Mouse (Mus musculus): ENCODE data around the gene Tex2. TPM values are rescaled to one million over a fixed set of nuclear protein-coding genes. Genes with fewer than 3 reads are reported as not detected.

Gene Tex2
- polyA plus RNA-seq, 1 experiment: 13.2 TPM

DNA sequence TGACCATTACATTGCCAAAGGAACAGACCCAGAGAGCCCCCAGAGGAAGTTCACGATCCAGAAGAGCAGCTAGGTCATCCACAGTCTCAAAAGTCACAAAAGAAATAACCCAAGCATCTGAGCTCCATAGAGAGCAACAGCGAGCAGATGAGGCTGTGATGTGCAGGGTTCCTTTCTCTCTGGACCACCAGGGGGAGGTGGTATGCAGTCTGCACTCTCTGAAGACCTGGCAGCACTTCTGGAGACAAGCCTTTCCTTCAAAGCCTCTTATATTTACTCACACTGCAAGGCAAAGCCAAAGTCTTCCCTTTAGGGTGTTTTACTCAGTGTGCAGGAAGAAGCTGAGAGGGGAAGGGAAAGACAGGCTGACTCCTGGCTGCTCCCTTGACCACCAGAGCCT lies 100.1 kb downstream of the Tex2 start:
- Histone ChIP-seq H3K36me3 (ENCODE audit: control insufficient read depth, insufficient read depth, low read length) (peaks cover 3% of the 10 kb centered on the region; the same call in 1 of the 2 replicates), H3K4me1 (replicated peaks; ENCODE audit: control insufficient read depth, insufficient read depth, low read length) (peaks cover 3% of the 10 kb centered on the region; the same call in 1 of the 2 replicates), H3K4me3 (ENCODE audit: control insufficient read depth, insufficient read depth, low read length) (no peak overlapping the region), H3K27me3 (ENCODE audit: control insufficient read depth, insufficient read depth, low read length) (no peaks in the 10 kb centered on the region), H3K27ac (ENCODE audit: control insufficient read depth, insufficient read depth, low read length) (no peak overlapping the region)
- DNase-seq: peak; percentile 74
- TF ChIP-seq POLR2A (IDR thresholded peaks at IDR 0.05; ENCODE audit: control insufficient read depth, extremely low read depth, insufficient read depth, low read length, poor library complexity) (no peak), CTCF (IDR thresholded peaks at IDR 0.05; ENCODE audit: borderline replicate concordance, control insufficient read depth, extremely low read depth, insufficient read depth, low read length, poor library complexity) (no peak)
- WGBS: 59% methylated on average over 2 of the region's 2 CpGs

DNA sequence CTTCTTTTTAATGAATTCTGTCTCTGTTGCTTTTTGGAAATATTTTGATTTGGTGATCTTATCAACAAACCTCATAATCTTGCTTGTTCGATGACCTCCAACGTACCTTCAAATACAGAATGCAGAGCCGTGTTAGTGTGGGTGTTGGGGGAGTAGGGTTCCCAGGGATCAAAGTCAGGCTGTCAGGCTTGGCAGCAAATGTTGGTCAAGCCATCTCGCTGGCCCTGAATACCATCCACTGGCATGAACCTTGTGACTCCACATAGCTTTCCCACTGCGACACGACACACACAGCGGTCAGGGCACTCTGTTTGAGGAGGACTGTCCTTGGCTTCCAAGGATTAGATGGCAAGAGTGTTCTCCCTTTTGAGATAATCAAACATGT lies 101.2 kb downstream of the Tex2 start:
- peaks cover 3% of the 10 kb centered on the region; the same call in 1 of the 2 replicates for H3K4me1 ChIP-seq (replicated peaks; ENCODE audit: control insufficient read depth, insufficient read depth, low read length)
- peaks cover 3% of the 10 kb centered on the region; the same call in 1 of the 2 replicates for H3K36me3 ChIP-seq (ENCODE audit: control insufficient read depth, insufficient read depth, low read length)
- WGBS: 99% methylated on average over 7 of the region's 7 CpGs
- no peak for DNase-seq
- no peak overlapping the region for H3K27ac ChIP-seq (ENCODE audit: control insufficient read depth, insufficient read depth, low read length)
- H3K4me3 ChIP-seq (ENCODE audit: control insufficient read depth, insufficient read depth, low read length): no peak overlapping the region
- H3K27me3 ChIP-seq (ENCODE audit: control insufficient read depth, insufficient read depth, low read length): no peaks in the 10 kb centered on the region
- TF ChIP-seq POLR2A (IDR thresholded peaks at IDR 0.05; ENCODE audit: control insufficient read depth, extremely low read depth, insufficient read depth, low read length, poor library complexity) (no peak), CTCF (IDR thresholded peaks at IDR 0.05; ENCODE audit: borderline replicate concordance, control insufficient read depth, extremely low read depth, insufficient read depth, low read length, poor library complexity) (no peak)

DNA sequence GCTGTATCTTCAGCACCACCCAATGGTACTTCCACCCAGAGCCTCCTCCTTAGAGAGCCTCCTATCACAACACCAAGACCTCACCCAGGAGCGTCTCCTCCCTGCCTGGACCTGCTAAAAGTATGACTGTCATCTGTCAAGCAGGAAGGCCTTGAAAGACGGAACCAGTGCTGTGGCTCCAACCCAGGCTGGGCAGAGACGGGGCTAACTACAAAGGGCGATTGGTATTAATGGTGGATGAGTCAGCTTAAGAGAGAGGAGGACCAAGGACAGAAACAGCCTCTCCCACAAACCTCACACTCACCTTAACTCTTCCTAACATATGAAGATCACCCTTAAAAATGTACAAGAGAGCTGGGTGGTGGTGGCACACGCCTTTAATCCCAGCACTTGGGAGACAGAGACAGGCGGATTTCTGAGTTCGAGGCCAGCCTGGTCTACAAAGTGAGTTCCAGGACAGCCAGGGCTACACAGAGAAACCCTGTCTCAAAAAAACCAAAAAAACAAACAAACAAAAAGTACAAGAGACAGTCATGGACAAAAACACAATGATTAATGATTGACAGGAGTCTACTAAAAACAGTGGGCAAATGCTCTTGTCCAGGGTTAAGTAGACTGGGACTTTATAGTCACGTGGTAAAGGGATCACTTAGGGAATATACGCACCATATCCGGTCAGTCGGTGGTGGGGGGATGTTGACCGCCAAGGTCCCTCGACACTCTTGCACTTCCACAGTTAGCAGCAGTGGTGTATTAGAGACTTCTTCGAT lies 101.8 kb downstream of the Tex2 start:
- Histone ChIP-seq H3K27ac (ENCODE audit: control insufficient read depth, insufficient read depth, low read length) (no peak overlapping the region), H3K36me3 (ENCODE audit: control insufficient read depth, insufficient read depth, low read length) (peaks cover 3% of the 10 kb centered on the region; the same call in 1 of the 2 replicates), H3K4me3 (ENCODE audit: control insufficient read depth, insufficient read depth, low read length) (no peak overlapping the region), H3K4me1 (replicated peaks; ENCODE audit: control insufficient read depth, insufficient read depth, low read length) (peaks cover 3% of the 10 kb centered on the region; the same call in 1 of the 2 replicates), H3K27me3 (ENCODE audit: control insufficient read depth, insufficient read depth, low read length) (no peaks in the 10 kb centered on the region)
- WGBS: 97% methylated on average over 14 of the region's 14 CpGs
- TF ChIP-seq CTCF (IDR thresholded peaks at IDR 0.05; ENCODE audit: borderline replicate concordance, control insufficient read depth, extremely low read depth, insufficient read depth, low read length, poor library complexity) (no peak), POLR2A (IDR thresholded peaks at IDR 0.05; ENCODE audit: control insufficient read depth, extremely low read depth, insufficient read depth, low read length, poor library complexity) (no peak)
- no peak for DNase-seq

DNA sequence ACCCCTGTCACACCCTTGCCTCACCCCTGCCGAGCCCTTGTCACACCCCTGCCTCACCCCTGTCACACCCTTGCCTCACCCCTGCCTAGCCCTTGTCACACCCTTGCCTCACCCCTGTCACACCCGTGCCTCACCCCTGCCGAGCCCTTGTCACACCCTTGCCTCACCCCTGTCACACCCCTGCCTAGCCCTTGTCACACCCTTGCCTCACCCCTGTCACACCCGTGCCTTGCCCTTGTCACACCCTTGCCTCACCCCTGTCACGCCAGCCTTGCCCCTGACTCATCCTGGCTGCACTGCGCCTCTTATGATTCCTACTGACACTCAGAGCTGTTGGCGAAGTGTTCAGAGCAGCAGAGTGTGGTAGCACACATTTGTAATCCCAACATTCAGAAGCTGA lies 105.6 kb downstream of the Tex2 start:
- 96% methylated on average over 7 of the region's 7 CpGs for WGBS
- no peaks in the 10 kb centered on the region for H3K4me1 ChIP-seq (replicated peaks; ENCODE audit: control insufficient read depth, insufficient read depth, low read length)
- H3K4me3 ChIP-seq (ENCODE audit: control insufficient read depth, insufficient read depth, low read length): no peak overlapping the region
- no peaks in the 10 kb centered on the region for H3K27me3 ChIP-seq (ENCODE audit: control insufficient read depth, insufficient read depth, low read length)
- no peak overlapping the region for H3K27ac ChIP-seq (ENCODE audit: control insufficient read depth, insufficient read depth, low read length)
- DNase-seq: no peak
- H3K36me3 ChIP-seq (ENCODE audit: control insufficient read depth, insufficient read depth, low read length): peaks cover 3% of the 10 kb centered on the region; the same call in 1 of the 2 replicates
- no peak for TF ChIP-seq CTCF (IDR thresholded peaks at IDR 0.05; ENCODE audit: borderline replicate concordance, control insufficient read depth, extremely low read depth, insufficient read depth, low read length, poor library complexity)
- TF ChIP-seq POLR2A (IDR thresholded peaks at IDR 0.05; ENCODE audit: control insufficient read depth, extremely low read depth, insufficient read depth, low read length, poor library complexity): no peak

DNA sequence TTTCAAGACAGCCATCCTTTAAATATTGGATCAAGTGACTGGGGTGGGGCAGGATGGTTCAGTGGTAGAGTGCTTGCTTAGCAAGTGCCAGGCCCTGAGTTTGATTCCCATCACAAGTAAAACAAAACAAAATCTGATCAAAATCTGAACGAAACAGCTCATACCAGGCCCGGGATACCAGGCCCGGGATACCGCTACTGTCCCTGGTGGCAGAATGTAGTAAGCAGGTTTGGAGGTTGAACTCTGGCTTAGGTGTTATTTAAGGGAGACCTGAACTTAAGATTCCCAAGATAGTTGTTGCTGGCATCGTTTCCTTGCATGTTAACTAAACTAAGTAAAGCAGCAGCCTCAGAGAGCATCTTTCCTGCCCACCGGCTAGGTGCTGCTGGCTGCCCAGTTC lies 107.0 kb downstream of the Tex2 start:
- H3K27ac ChIP-seq (ENCODE audit: control insufficient read depth, insufficient read depth, low read length): no peak overlapping the region
- no peak for TF ChIP-seq POLR2A (IDR thresholded peaks at IDR 0.05; ENCODE audit: control insufficient read depth, extremely low read depth, insufficient read depth, low read length, poor library complexity)
- TF ChIP-seq CTCF (IDR thresholded peaks at IDR 0.05; ENCODE audit: borderline replicate concordance, control insufficient read depth, extremely low read depth, insufficient read depth, low read length, poor library complexity): no peak
- WGBS: 97% methylated on average over 6 of the region's 6 CpGs
- H3K36me3 ChIP-seq (ENCODE audit: control insufficient read depth, insufficient read depth, low read length): no peaks in the 10 kb centered on the region; the same call in 1 of the 2 replicates
- no peak for DNase-seq
- no peaks in the 10 kb centered on the region for H3K27me3 ChIP-seq (ENCODE audit: control insufficient read depth, insufficient read depth, low read length)
- peaks cover 5% of the 10 kb centered on the region for H3K4me1 ChIP-seq (replicated peaks; ENCODE audit: control insufficient read depth, insufficient read depth, low read length)
- no peak overlapping the region for H3K4me3 ChIP-seq (ENCODE audit: control insufficient read depth, insufficient read depth, low read length)

DNA sequence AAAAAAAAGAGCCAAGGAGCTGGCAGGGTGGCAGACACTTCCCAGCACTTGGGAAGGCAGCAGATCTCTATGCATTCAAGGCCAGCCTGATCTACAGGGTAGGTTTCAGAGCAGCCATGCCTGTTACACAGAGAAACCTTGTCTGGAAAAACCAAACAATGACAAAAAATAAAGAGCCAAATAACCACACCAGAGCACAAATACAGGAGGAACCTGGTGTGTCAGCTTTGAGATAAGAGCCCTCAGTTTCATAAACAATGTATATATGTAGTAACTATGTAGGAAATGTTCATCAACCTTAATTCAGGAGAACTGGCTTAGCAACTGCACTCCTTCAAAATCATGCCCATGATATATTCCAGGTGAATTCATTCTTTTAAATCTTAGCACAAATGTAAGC lies 109.1 kb downstream of the Tex2 start:
- Histone ChIP-seq H3K36me3 (ENCODE audit: control insufficient read depth, insufficient read depth, low read length) (no peaks in the 10 kb centered on the region), H3K4me3 (ENCODE audit: control insufficient read depth, insufficient read depth, low read length) (no peak overlapping the region), H3K4me1 (replicated peaks; ENCODE audit: control insufficient read depth, insufficient read depth, low read length) (peaks cover 5% of the 10 kb centered on the region), H3K27ac (ENCODE audit: control insufficient read depth, insufficient read depth, low read length) (no peak overlapping the region), H3K27me3 (ENCODE audit: control insufficient read depth, insufficient read depth, low read length) (no peaks in the 10 kb centered on the region)
- TF ChIP-seq CTCF (IDR thresholded peaks at IDR 0.05; ENCODE audit: borderline replicate concordance, control insufficient read depth, extremely low read depth, insufficient read depth, low read length, poor library complexity) (no peak), POLR2A (IDR thresholded peaks at IDR 0.05; ENCODE audit: control insufficient read depth, extremely low read depth, insufficient read depth, low read length, poor library complexity) (no peak)
- DNase-seq: no peak

All from thymus, adult 2 months (tissue).